Mouse (Mus musculus): ENCODE measurements around the gene Camta2. TPM values are rescaled to one million over a fixed set of nuclear protein-coding genes. Genes with fewer than 3 reads are reported as not detected.

Camta2 gene
- total and polyA plus RNA-seq, 3 experiments = 1.0 to 17.0 (median 4.9) TPM

GRCm38 (mm10) chr11:70668771-70669505 lies 19.0 kb downstream of the Camta2 start, which contains the start of gene Spag7 (continued):
- TF ChIP-seq SIN3A (IDR thresholded peaks at IDR 0.05; ENCODE audit: low read length) = no peak; the same call in 1 of the 2 replicates
- TF ChIP-seq JUND (conservative IDR thresholded peaks at IDR 0.05; ENCODE audit: low read depth, low read length) = no peak
- no peak for TF ChIP-seq ZKSCAN1 (IDR thresholded peaks at IDR 0.05; ENCODE audit: borderline replicate concordance, low read depth, low read length)
- TF ChIP-seq ZMIZ1 (IDR thresholded peaks at IDR 0.05; ENCODE audit: low read depth, low read length) = peak; percentile 61

GRCm38 (mm10) chr11:70668335-70668770 lies 19.6 kb downstream of the Camta2 start:
- peaks cover 10 to 37% of the 10 kb centered on the region in 2 experiments for H3K4me1 ChIP-seq (ENCODE audit: control insufficient read depth in 1 of 2, insufficient read depth in 2 of 2)

DNA sequence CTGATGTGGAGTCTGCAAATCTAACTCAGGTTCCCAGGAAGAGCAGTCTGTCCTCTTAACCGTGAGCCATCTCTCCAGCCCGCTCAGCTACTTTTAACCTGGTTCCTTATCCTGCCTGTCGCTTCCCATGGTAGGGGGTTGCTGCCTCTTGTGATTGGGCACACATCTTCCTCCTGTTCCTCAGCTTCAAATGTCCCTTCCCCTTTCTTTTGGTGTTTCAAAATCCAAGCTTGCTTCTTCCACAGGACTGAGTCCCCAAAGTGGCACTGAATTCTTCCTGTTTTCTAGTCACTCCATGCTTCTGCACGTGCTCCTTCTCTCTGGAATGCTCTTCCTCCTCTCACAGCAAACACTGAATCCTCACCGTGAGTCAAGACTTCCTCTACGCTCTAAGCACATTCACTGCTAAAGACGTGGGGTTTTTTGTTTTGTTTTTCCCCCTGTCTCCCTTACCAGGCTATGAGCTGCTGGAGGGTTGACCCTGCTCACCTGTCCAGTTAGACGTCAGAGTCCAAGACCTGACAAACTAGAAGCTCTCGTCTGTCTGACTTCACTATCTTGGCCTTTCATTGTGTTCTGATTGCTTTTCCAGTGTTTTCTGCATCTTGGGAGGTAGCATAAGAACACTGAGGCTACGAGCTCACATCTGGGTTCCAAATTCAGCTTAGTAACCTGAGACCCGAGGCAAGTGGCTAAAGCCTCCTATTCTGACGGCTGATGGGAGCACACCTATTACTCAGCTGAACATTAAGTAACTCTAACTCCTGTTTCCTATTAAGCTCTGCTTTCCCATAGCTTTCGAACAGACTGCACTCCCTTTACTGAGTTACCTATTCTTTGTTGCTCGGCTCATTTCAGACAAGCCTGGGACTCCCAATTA lies 20.4 kb downstream of the Camta2 start:
- H3K27me3 ChIP-seq (replicated peaks) = no peaks in the 10 kb centered on the region
- H3K36me3 ChIP-seq (replicated peaks in 1 of 2; ENCODE audit: control insufficient read depth in 1 of 2, insufficient read depth in 1 of 2, low read length in 1 of 2) = peaks cover 49 to 72% of the 10 kb centered on the region in 2 experiments
- in situ Hi-C loops (cut with MboI; ENCODE audit: low pct_ligation_motif_present, low pct_unique_long_range_greater_than_20kb, low sequenced_read_pairs) (no loop called here), dilution Hi-C loops (cut with MboI; ENCODE audit: extremely low pct_ligation_motif_present, extremely low pct_unique_long_range_greater_than_20kb, low sequenced_read_pairs) (no loop called here)
- no peak overlapping the region for H3K27ac ChIP-seq (ENCODE audit: insufficient read depth, low read depth)
- no peak for TF ChIP-seq CHD2 (IDR thresholded peaks at IDR 0.05; ENCODE audit: low read length)
- TF ChIP-seq HCFC1 (IDR thresholded peaks at IDR 0.05; ENCODE audit: low read depth, low read length) = no peak
- TF ChIP-seq ZMIZ1 (IDR thresholded peaks at IDR 0.05; ENCODE audit: low read depth, low read length) = 0 out of 2 replicates have a peak, but pooled peaks have one; percentile 31
- no peak for TF ChIP-seq KAT2A (IDR thresholded peaks at IDR 0.05; ENCODE audit: insufficient replicate concordance, low read length)
- TF ChIP-seq EP300 (IDR thresholded peaks at IDR 0.05; ENCODE audit: low read length) = no peak
- TF ChIP-seq JUND (conservative IDR thresholded peaks at IDR 0.05; ENCODE audit: low read depth, low read length) = no peak
- no peak for TF ChIP-seq CTCF (conservative IDR thresholded peaks at IDR 0.05 in 1 of 2, IDR thresholded peaks at IDR 0.05 in 1 of 2; ENCODE audit: low read depth in 2 of 2, low read length in 2 of 2)
- peak overlapping the region in 2 of 3 experiments; percentile 69 to 92 for H3K4me3 ChIP-seq (replicated peaks in 1 of 3; ENCODE audit: low read depth in 2 of 3, low read length in 2 of 3, poor library complexity in 1 of 3)
- H3K4me2 ChIP-seq (ENCODE audit: insufficient read depth, low read depth, poor library complexity, severe bottlenecking) = peak overlapping the region; percentile 79
- peaks cover 10 to 37% of the 10 kb centered on the region in 2 experiments for H3K4me1 ChIP-seq (ENCODE audit: control insufficient read depth in 1 of 2, insufficient read depth in 2 of 2)
- H3K9me3 ChIP-seq (replicated peaks; ENCODE audit: low read length) = no peaks in the 10 kb centered on the region
- peak overlapping the region; percentile 87; the same call in 1 of the 2 replicates for H3K9ac ChIP-seq (ENCODE audit: insufficient read depth, low read depth)
- peaks cover 22% of the 10 kb centered on the region for H3K79me2 ChIP-seq (replicated peaks; ENCODE audit: control insufficient read depth, extremely low read depth, insufficient read depth, poor library complexity, severe bottlenecking)
- no peak for DNase-seq (ENCODE audit: extremely low read depth)

More at GRCm38 (mm10) chr11:70668335-70668770, 19.6 kb downstream of the Camta2 start:
- no peaks in the 10 kb centered on the region for H3K9me3 ChIP-seq (replicated peaks; ENCODE audit: low read length)
- peak overlapping the region; percentile 79 for H3K4me2 ChIP-seq (ENCODE audit: insufficient read depth, low read depth, poor library complexity, severe bottlenecking)
- peak overlapping the region; percentile 87 for H3K9ac ChIP-seq (ENCODE audit: insufficient read depth, low read depth)
- in situ Hi-C loops (cut with MboI; ENCODE audit: low pct_ligation_motif_present, low pct_unique_long_range_greater_than_20kb, low sequenced_read_pairs) (no loop called here), dilution Hi-C loops (cut with MboI; ENCODE audit: extremely low pct_ligation_motif_present, extremely low pct_unique_long_range_greater_than_20kb, low sequenced_read_pairs) (no loop called here)
- peaks cover 43 to 67% of the 10 kb centered on the region in 2 experiments for H3K36me3 ChIP-seq (replicated peaks in 1 of 2; ENCODE audit: control insufficient read depth in 1 of 2, insufficient read depth in 1 of 2, low read length in 1 of 2)
- peak overlapping the region; percentile 69 to 92 (median 72) for H3K4me3 ChIP-seq (replicated peaks in 1 of 3; ENCODE audit: low read depth in 2 of 3, low read length in 2 of 3, poor library complexity in 1 of 3)
- no peak for DNase-seq (ENCODE audit: extremely low read depth)
- peak overlapping the region; percentile 29; the same call in 1 of the 2 replicates for H3K27ac ChIP-seq (ENCODE audit: insufficient read depth, low read depth)
- TF ChIP-seq ZNF384 (IDR thresholded peaks at IDR 0.05; ENCODE audit: low read depth, low read length) (no peak), MXI1 (IDR thresholded peaks at IDR 0.05; ENCODE audit: low read depth, low read length) (peak; percentile 48; the same call in 1 of the 2 replicates), SIN3A (IDR thresholded peaks at IDR 0.05; ENCODE audit: low read length) (0 out of 2 replicates have a peak, but pooled peaks have one; percentile 71), TBP (conservative IDR thresholded peaks at IDR 0.05; ENCODE audit: low read depth, low read length) (0 out of 2 replicates have a peak, but pooled peaks have one; percentile 59)
- no peaks in the 10 kb centered on the region for H3K27me3 ChIP-seq (replicated peaks)
- H3K79me2 ChIP-seq (replicated peaks; ENCODE audit: control insufficient read depth, extremely low read depth, insufficient read depth, poor library complexity, severe bottlenecking) = peaks cover 22% of the 10 kb centered on the region

Data from CH12.LX (cell line).